Mouse (Mus musculus) liver, embryonic 16.5 days (tissue): ENCODE data around the gene Rnf126. TPM values are rescaled to one million over a fixed set of nuclear protein-coding genes. Genes with fewer than 3 reads are reported as not detected.

Experiments
- ATAC-seq: fragments of 200-750 bp; cut with Nextera tagmentation; 2 replicates; pipeline ENCODE4 v1.8.0; 2017; ENCODE audit warnings: low read depth, mild to moderate bottlenecking, moderate number of reproducible peaks, moderate library complexity
- H3K27ac ChIP-seq: fragments of 300-500 bp; sonication (generic); 2 replicates; pipeline ENCODE4 v1.5.1; 2014; ENCODE audit warnings: mild to moderate bottlenecking, low read length
- H3K27me3 ChIP-seq: fragments of 300-500 bp; sonication (generic); 2 replicates; pipeline ENCODE4 v1.6.1; 2014; ENCODE audit warnings: low read depth, low read length, mixed read lengths; ENCODE audit not compliant: control insufficient read depth, insufficient read depth
- H3K36me3 ChIP-seq: fragments of 300-500 bp; sonication (generic); 2 replicates; pipeline ENCODE4 v1.6.1; 2014; ENCODE audit warnings: mild to moderate bottlenecking; ENCODE audit not compliant: control insufficient read depth, insufficient read depth
- H3K4me1 ChIP-seq: fragments of 300-500 bp; sonication (generic); 2 replicates; pipeline ENCODE4 v1.6.1; 2014; ENCODE audit warnings: low read depth, low read length, mixed read lengths; ENCODE audit not compliant: control insufficient read depth
- H3K4me2 ChIP-seq: fragments of 300-500 bp; sonication (generic); 2 replicates; pipeline ENCODE4 v1.6.1; 2014; ENCODE audit warnings: low read depth, low read length, mixed read lengths
- H3K4me3 ChIP-seq: fragments of 300-500 bp; sonication (generic); 2 replicates; pipeline ENCODE4 v1.5.1; 2014; ENCODE audit warnings: low read depth, mild to moderate bottlenecking, low read length
- H3K9ac ChIP-seq: fragments of 300-500 bp; sonication (generic); 2 replicates; pipeline ENCODE4 v1.6.1; 2014; ENCODE audit warnings: low read depth, low read length
- H3K9me3 ChIP-seq: fragments of 300-500 bp; sonication (generic); replicated peaks from 2 replicates; pipeline ENCODE4 v1.6.1; 2016; ENCODE audit warnings: low read length; ENCODE audit not compliant: control insufficient read depth
- WGBS: fragments of 180-500 bp; shearing (Covaris S2); extraction: QIAGEN DNeasy Blood & Tissue Kit; methylation state at CpG from one replicate; pipeline ENCODE4 v1.1.7; 2014; ENCODE audit not compliant: insufficient replicate concordance; 5-methylcytosine and 5-hydroxymethylcytosine counted together
- polyA plus RNA-seq: library from polyadenylated mRNA; unstranded; fragments of >200 nt; fragmentation: Nextera tagmentation; extraction: Ambion mirVana; gene quantifications from 2 replicates; pipeline ENCODE4 v1.2.1, GENCODE M21; 2015

Rnf126 gene
- polyA plus RNA-seq, 1 experiment from 2014 or later, result 26.2 TPM

DNA sequence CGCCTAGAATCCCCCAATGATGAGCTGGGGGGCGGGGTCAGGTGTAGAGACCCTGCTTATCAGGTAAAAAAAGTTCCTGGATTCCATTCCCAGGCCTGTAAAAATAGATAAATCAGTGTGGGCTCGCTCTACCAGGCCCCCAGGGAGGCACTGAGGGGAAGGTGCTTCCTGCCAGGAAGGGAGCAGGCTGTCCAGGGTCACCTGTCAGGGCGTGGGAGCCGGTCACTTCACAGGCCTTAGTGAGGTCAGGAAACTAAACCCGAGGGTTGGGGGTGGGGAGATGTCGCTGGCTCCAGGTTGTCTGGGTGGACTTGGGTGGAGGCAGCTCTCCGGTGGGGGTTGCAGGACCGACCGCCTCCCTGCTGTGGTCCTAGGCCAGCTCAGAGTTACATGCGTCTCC, 38.9 kb upstream of the Rnf126 start:
- H3K4me3 ChIP-seq, result no peak overlapping the region
- H3K9ac ChIP-seq, result no peak overlapping the region
- H3K4me2 ChIP-seq, result no peak overlapping the region
- ATAC-seq, result no peak
- H3K27me3 ChIP-seq, result no peaks in the 10 kb centered on the region
- H3K27ac ChIP-seq, result no peak overlapping the region
- WGBS, result 41% methylated on average over 11 of the region's 11 CpGs
- peaks cover 24% of the 10 kb centered on the region for H3K4me1 ChIP-seq
- H3K9me3 ChIP-seq, result no peaks in the 10 kb centered on the region
- H3K36me3 ChIP-seq, result no peaks in the 10 kb centered on the region

DNA sequence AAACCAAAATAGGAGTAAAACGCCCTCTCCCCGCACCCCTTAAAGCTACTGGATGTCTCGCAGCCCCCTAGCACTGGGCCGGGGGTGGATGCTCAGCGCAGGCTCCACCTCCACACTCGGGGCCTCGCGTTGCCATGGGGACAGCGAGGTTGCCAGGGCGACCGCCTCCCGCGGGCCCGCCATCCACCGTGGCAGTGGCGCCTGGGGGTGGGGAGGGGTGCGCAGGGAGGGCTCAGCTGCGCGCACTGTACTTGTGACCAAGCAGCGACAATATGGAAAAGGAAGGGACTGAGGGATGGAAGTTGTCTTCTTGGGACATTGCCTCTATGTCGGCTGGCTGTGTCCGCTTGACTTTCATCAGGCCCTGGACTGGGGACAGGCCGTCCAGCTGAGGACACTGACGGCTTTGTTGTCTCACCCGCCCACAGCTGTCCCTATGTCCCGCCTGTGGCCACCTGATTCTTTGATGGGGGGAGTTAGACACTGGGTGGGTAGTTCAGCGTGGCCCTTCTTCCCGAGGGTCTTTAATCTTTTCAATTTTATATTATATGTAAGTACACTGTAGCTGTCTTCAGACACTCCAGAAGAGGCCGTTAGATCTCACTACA, 37.1 kb upstream of the Rnf126 start:
- Histone ChIP-seq H3K4me1 (peaks cover 24% of the 10 kb centered on the region), H3K9ac (no peak overlapping the region), H3K27me3 (no peaks in the 10 kb centered on the region), H3K36me3 (no peaks in the 10 kb centered on the region), H3K9me3 (no peaks in the 10 kb centered on the region), H3K4me3 (no peak overlapping the region), H3K27ac (no peak overlapping the region), H3K4me2 (no peak overlapping the region)
- WGBS, result 47% methylated on average over 29 of the region's 29 CpGs
- no peak for ATAC-seq

DNA sequence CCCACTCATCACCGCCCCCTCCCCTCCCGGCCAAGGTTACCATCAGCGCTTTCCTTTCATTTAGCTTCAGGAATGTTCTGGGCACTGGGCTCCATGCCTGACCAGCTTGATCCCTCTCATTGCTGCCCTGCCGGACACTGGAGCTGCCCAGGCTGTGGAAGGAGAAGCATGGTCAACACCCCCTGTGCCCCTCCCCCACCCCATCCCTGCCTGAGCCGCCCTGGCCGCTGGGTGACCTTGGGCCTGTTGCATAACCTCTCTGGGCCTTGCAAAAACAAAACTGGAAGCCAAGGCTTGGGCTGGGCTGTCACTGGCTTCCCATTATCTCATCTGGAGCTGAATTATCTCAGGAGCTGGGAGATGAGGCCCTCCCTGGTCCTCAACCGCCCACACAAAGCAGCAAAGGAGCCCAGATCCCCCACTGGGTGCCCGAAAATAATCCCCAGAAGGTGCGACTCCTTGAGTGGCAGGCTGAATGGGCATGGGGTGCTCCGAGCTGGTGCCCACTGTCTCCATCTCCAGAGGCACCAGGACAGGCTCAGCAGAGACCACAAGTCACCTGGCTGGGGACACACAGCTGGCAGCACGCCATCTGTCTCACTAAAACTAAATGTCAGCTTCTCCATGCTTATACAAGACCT, 35.7 kb upstream of the Rnf126 start:
- 37% methylated on average over 11 of the region's 11 CpGs for WGBS
- H3K36me3 ChIP-seq, result no peaks in the 10 kb centered on the region
- no peaks in the 10 kb centered on the region for H3K9me3 ChIP-seq
- H3K27ac ChIP-seq, result peak overlapping the region; percentile 65
- H3K4me1 ChIP-seq, result peaks cover 34% of the 10 kb centered on the region
- H3K27me3 ChIP-seq, result no peaks in the 10 kb centered on the region
- no peak overlapping the region for H3K9ac ChIP-seq
- peak overlapping the region; percentile 41 for H3K4me2 ChIP-seq
- H3K4me3 ChIP-seq, result peak overlapping the region; percentile 18
- peak; percentile 66 for ATAC-seq

DNA sequence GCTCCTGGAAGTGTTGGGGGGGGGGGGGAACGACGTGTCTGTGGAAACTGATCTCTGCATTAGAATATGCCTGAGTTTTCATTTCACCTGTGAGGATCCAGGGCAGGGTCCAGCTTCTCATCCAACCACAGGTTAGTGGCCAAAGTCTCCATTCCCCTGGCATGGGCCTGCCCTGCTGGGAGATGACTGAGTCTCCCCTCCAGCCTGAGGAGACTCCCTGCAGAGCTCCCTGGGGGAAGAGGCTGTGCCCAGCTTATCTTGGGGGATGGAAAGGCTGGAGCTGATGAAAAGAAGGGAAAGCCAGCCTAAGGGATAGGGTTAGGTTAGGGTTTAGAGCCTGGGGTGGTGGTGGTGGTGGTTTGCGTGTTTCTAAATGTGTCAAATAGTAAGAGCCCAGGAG, 35.1 kb upstream of the Rnf126 start:
- peak overlapping the region; percentile 41 for H3K4me2 ChIP-seq
- H3K4me1 ChIP-seq, result peaks cover 32% of the 10 kb centered on the region
- peak overlapping the region; percentile 18 for H3K4me3 ChIP-seq
- H3K9ac ChIP-seq, result no peak overlapping the region; the same call in 1 of the 2 replicates
- H3K36me3 ChIP-seq, result no peaks in the 10 kb centered on the region
- no peak for ATAC-seq
- peak overlapping the region; percentile 5; the same call in 1 of the 2 replicates for H3K27ac ChIP-seq
- no peaks in the 10 kb centered on the region for H3K9me3 ChIP-seq
- H3K27me3 ChIP-seq, result no peaks in the 10 kb centered on the region
- 50% methylated on average over 3 of the region's 3 CpGs for WGBS

DNA sequence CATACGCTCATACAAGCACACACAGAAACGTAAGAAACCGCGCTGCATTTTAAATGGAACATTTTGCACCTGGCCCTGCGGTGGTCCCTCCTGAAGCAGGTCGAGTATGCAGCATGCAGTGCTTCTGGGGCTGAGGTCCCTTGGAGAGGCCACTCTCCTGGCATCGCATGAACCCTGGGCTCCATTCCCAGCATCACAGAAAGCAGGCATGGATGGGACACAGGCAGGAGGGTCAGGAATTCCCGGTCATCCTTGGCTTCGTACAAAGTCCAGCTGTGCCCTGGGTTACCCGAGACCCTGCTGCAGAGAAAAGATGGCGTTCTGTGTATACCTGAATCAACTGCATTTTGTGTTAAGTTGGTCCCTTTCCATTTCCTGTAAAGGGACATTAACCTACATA, 33.8 kb upstream of the Rnf126 start:
- Histone ChIP-seq H3K9ac (no peak overlapping the region), H3K9me3 (no peaks in the 10 kb centered on the region), H3K27me3 (no peaks in the 10 kb centered on the region), H3K27ac (no peak overlapping the region), H3K4me3 (no peak overlapping the region), H3K36me3 (no peaks in the 10 kb centered on the region), H3K4me1 (peaks cover 29% of the 10 kb centered on the region), H3K4me2 (no peak overlapping the region)
- ATAC-seq, result no peak
- WGBS, result 76% methylated on average over 11 of the region's 11 CpGs

DNA sequence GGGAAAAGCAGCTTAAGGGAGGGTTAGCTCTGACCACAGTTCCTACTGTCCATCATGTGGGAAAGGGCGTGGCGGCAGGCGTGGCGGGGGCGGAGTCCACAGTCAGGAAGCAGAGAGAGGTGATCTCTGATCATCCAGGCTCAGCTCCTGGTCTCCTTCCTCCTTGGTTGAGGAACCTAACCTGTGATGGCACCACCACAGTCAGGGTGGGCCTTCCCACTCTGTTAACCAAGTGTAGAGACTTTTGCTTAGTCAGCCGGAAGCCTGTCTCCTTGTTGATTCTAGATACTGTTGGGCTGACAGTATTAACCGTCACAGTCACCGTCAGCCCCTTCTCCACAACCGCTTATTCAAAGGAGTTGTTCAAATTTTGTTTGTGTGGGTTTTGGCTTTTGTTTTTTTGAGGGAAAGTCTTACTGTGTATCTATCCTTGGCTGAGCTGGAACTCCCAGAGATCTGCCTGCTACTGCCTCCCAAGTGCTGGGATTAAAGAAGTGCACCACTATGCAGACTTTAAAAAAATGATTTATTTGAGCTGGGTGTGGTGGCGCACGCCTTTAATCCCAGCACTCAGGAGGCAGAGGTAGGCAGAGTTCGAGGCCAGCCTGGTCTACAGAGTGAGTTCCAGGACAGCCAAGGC, 31.7 kb upstream of the Rnf126 start:
- no peak overlapping the region for H3K4me2 ChIP-seq
- 0 out of 2 replicates have a peak overlapping the region, but pooled peaks have one; percentile 3 for H3K27ac ChIP-seq
- no peak overlapping the region for H3K4me3 ChIP-seq
- no peaks in the 10 kb centered on the region for H3K9me3 ChIP-seq
- H3K4me1 ChIP-seq, result peaks cover 38% of the 10 kb centered on the region
- no peak; the same call in 1 of the 2 replicates for ATAC-seq
- peaks cover 8% of the 10 kb centered on the region for H3K27me3 ChIP-seq
- no peaks in the 10 kb centered on the region for H3K36me3 ChIP-seq
- H3K9ac ChIP-seq, result no peak overlapping the region
- 22% methylated on average over 12 of the region's 12 CpGs for WGBS

DNA sequence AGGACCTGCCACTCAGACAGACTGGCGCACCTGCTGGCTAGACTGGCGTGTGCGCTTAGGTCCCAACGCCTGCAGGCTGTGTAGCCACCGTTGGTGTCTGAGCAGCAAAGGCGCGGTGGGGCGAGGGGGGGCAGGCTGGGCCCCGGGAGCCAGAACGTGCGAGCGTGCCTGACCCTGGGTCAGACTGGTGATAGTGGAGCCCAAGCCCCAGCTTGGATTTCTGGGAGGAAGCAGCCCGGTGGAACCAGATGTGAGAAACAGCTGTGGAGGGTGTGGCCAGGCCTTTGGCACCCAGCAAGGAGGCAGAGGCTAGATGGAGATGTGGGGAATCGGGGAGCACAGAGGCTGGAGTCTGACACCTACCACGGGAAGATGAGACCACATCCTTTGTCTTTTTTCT, 30.6 kb upstream of the Rnf126 start:
- no peak overlapping the region for H3K9ac ChIP-seq
- H3K4me3 ChIP-seq, result no peak overlapping the region
- peaks cover 32% of the 10 kb centered on the region for H3K4me1 ChIP-seq
- H3K27me3 ChIP-seq, result peaks cover 8% of the 10 kb centered on the region
- 22% methylated on average over 15 of the region's 15 CpGs for WGBS
- ATAC-seq, result no peak
- no peaks in the 10 kb centered on the region for H3K9me3 ChIP-seq
- H3K27ac ChIP-seq, result no peak overlapping the region
- no peaks in the 10 kb centered on the region for H3K36me3 ChIP-seq
- no peak overlapping the region for H3K4me2 ChIP-seq

DNA sequence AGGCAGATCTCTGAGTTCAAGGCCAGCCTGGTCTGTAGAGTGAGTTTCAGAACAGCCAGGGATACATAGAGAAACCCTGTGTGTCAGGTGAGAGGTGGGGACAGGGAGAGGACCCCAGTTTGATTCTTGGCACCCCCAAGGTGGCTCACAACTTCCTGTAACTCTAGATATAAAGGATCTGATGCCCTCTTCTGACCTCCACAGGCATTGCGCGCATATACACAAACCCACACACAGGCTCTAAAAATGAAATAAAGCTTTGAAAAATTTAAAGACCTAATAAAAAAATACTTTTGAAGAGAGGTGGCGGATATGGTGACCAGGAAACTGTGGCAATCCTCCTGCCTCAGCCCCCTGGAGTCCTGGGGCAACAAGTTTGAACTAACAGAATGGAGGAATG, 29.2 kb upstream of the Rnf126 start:
- no peak overlapping the region for H3K4me3 ChIP-seq
- H3K9ac ChIP-seq, result no peak overlapping the region
- H3K4me2 ChIP-seq, result no peak overlapping the region
- H3K4me1 ChIP-seq, result peaks cover 26% of the 10 kb centered on the region
- H3K27ac ChIP-seq, result no peak overlapping the region
- no peaks in the 10 kb centered on the region for H3K9me3 ChIP-seq
- ATAC-seq, result no peak
- WGBS, result 90% methylated on average over 3 of the region's 3 CpGs
- peaks cover 8% of the 10 kb centered on the region for H3K27me3 ChIP-seq
- H3K36me3 ChIP-seq, result no peaks in the 10 kb centered on the region

DNA sequence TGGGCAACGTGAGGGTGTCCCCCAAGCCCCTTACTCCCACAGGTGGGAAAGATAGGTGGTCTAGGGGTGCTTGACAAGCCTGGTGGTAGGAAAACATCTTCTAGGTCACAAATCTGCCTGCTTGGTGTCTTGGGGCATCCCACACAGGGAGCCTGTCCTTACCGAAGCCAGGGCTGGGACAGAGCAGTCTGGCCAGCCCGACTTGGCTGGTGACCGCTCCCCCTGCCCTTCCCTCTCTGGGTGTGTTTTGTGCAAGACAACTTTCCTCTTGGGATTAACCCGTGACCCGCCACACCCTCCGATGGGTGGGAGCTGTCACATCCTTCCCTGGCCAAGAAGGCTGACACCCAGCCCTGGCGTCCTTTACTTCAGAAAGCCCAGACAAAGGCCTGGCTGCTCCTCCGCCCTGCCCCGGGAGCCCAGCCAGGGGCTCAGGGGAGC, 27.8 kb upstream of the Rnf126 start:
- peaks cover 26% of the 10 kb centered on the region for H3K4me1 ChIP-seq
- peak overlapping the region; percentile 84 for H3K4me2 ChIP-seq
- H3K9me3 ChIP-seq, result no peaks in the 10 kb centered on the region
- H3K27ac ChIP-seq, result no peak overlapping the region
- H3K4me3 ChIP-seq, result peak overlapping the region; percentile 68
- peaks cover 8% of the 10 kb centered on the region for H3K27me3 ChIP-seq
- no peaks in the 10 kb centered on the region for H3K36me3 ChIP-seq
- ATAC-seq, result 0 out of 2 replicates have a peak, but pooled peaks have one; percentile 10
- H3K9ac ChIP-seq, result no peak overlapping the region
- WGBS, result 28% methylated on average over 10 of the region's 10 CpGs
